Mouse (Mus musculus) hindbrain, embryonic 13.5 days (tissue): ENCODE measurements around the gene Il4i1. TPM values are rescaled to one million over a fixed set of nuclear protein-coding genes. Genes with fewer than 3 reads are reported as not detected.

Experiments
- ATAC-seq: fragments of 200-750 bp; cut with Nextera tagmentation; 2 replicates; pipeline ENCODE4 v1.8.0; 2017; ENCODE audit warnings: moderate TSS enrichment; ENCODE audit not compliant: low FRiP score
- H3K27ac ChIP-seq: fragments of 300-500 bp; sonication (generic); 2 replicates; pipeline ENCODE4 v1.5.1; 2015; ENCODE audit warnings: inconsistent platforms, mild to moderate bottlenecking, moderate library complexity
- H3K27me3 ChIP-seq: fragments of 300-500 bp; sonication (generic); 2 replicates; pipeline ENCODE4 v1.6.1; 2015; ENCODE audit warnings: mild to moderate bottlenecking, inconsistent platforms
- H3K36me3 ChIP-seq: fragments of 300-500 bp; sonication (generic); 2 replicates; pipeline ENCODE4 v1.6.1; 2015; ENCODE audit warnings: mild to moderate bottlenecking, inconsistent platforms
- H3K4me1 ChIP-seq: fragments of 300-500 bp; sonication (generic); replicated peaks from 2 replicates; pipeline ENCODE4 v1.6.1; 2015; ENCODE audit warnings: inconsistent platforms
- H3K4me2 ChIP-seq: fragments of 300-500 bp; sonication (generic); 2 replicates; pipeline ENCODE4 v1.6.1; 2015; ENCODE audit warnings: inconsistent platforms, mild to moderate bottlenecking, moderate library complexity
- H3K4me3 ChIP-seq: fragments of 300-500 bp; sonication (generic); 2 replicates; pipeline ENCODE4 v1.5.1; 2015; ENCODE audit warnings: mild to moderate bottlenecking, inconsistent platforms
- H3K9ac ChIP-seq: fragments of 300-500 bp; sonication (generic); 2 replicates; pipeline ENCODE4 v1.6.1; 2015; ENCODE audit warnings: mild to moderate bottlenecking, inconsistent platforms
- H3K9me3 ChIP-seq: fragments of 300-500 bp; sonication (generic); 2 replicates; pipeline ENCODE4 v1.6.1; 2016; ENCODE audit warnings: inconsistent platforms
- WGBS: fragments of 180-500 bp; shearing (Covaris S2); methylation state at CpG from one replicate; pipeline ENCODE4 v1.1.7; 2015; 5-methylcytosine and 5-hydroxymethylcytosine counted together
- polyA plus RNA-seq: library from polyadenylated mRNA; unstranded; fragments of >200 nt; fragmentation: Nextera tagmentation; extraction: Ambion mirVana; gene quantifications from 2 replicates; pipeline ENCODE4 v1.2.1, GENCODE M21; 2015

The Il4i1 gene
- polyA plus RNA-seq, 1 experiment from 2014 or later: 1.6 TPM

DNA sequence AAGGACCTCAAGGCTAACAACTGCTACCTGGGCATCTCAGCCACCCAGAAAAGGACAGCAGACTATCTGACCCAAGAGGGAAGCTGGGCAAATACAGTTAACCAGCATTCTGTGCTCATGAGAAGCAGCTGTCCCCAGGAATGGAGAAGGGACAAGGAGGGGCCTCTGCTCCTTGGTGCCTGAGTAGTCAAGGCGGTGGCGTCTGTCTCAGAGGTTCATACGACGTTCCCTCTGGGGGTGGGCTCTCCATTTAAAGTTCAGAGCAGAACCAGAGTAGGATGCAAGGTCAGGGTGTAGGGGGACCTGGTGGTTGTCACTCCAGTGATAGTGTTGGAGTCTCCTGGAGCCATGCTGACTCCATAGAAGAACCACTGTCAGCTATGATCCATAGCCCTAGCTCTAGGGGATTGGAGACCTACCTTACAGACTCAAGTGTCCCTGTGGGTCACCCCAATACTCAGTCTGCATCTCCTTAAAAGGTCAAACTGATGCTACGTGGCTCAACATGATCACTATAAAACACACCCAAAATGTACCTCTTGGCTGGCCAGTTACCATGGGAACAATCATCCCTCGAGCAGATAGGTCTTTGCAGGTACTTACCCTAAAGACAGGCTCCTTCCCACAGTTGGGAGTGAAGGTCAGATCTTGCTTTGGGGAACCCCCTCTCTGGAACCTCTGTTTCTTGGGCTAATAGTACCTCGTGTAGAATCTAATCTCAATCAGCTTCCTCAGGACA, 5.2 kb upstream of the Il4i1 start:
- no peak overlapping the region for H3K4me3 ChIP-seq
- H3K36me3 ChIP-seq: peaks cover 10% of the 10 kb centered on the region; the same call in 1 of the 2 replicates

DNA sequence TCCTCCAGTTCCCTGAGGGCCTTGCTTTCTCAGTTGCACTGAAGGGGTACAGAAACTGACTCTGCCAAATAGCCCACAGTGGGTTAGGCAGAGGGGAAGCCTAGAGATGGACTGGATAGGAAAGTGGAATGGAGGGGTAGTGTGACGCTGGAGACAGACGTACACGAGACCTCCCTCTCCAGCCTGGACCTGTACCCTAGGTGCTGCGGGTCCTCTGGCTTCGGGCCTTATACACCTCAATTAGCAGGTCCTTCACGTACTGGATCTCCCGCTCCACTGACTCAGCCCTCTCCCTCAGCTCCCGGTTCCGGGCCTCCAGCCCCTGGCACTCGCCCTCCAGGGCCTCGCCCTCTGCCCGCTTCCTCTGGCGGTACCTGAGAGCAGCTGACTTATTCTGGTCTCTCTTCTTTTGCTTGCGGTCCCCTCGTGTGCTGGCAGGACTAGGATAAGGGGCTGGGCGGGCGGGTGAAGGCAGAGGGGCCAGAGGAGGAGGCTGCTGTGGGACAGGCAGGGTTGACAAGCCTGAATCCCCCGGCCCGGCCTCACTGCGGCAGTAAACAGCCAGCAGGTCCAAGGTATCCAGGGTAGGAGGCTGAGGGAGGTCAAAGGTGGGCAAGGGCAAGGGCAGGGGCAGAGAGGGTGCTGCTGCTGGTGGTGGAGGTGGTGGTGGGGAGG, 3.4 kb upstream of the Il4i1 start:
- Histone ChIP-seq H3K27ac (no peak overlapping the region), H3K9ac (no peak overlapping the region), H3K36me3 (peaks cover 10% of the 10 kb centered on the region; the same call in 1 of the 2 replicates), H3K4me3 (no peak overlapping the region), H3K4me2 (no peak overlapping the region), H3K9me3 (no peaks in the 10 kb centered on the region), H3K27me3 (no peaks in the 10 kb centered on the region), H3K4me1 (peaks cover 18% of the 10 kb centered on the region)
- WGBS: 90% methylated on average over 19 of the region's 20 CpGs
- ATAC-seq: no peak

More for the DNA sequence above, 5.2 kb upstream of the Il4i1 start:
- H3K27ac ChIP-seq: no peak overlapping the region
- ATAC-seq: no peak
- no peak overlapping the region for H3K9ac ChIP-seq
- H3K4me1 ChIP-seq: peaks cover 8% of the 10 kb centered on the region
- H3K4me2 ChIP-seq: no peak overlapping the region
- H3K9me3 ChIP-seq: no peaks in the 10 kb centered on the region
- WGBS: 95% methylated on average over 7 of the region's 7 CpGs
- 0 out of 2 replicates have a peak, but pooled peaks cover 2% of the 10 kb centered on the region for H3K27me3 ChIP-seq

- Histone ChIP-seq H3K27me3 (no peaks in the 10 kb centered on the region), H3K36me3 (peaks cover 10% of the 10 kb centered on the region; the same call in 1 of the 2 replicates), H3K9ac (no peak overlapping the region), H3K4me1 (peaks cover 30% of the 10 kb centered on the region), H3K4me3 (no peak overlapping the region), H3K27ac (no peak overlapping the region), H3K4me2 (no peak overlapping the region), H3K9me3 (no peaks in the 10 kb centered on the region)
- no peak for ATAC-seq
- WGBS: 92% methylated on average over 3 of the region's 3 CpGs
Observed at GRCm38 (mm10) chr7:44813985-44814384, 2.2 kb upstream of the Il4i1 start.

GRCm38 (mm10) chr7:44814423-44814822, 1.8 kb upstream of the Il4i1 start:
- no peak overlapping the region for H3K9ac ChIP-seq
- WGBS: 86% methylated on average over 4 of the region's 4 CpGs

DNA sequence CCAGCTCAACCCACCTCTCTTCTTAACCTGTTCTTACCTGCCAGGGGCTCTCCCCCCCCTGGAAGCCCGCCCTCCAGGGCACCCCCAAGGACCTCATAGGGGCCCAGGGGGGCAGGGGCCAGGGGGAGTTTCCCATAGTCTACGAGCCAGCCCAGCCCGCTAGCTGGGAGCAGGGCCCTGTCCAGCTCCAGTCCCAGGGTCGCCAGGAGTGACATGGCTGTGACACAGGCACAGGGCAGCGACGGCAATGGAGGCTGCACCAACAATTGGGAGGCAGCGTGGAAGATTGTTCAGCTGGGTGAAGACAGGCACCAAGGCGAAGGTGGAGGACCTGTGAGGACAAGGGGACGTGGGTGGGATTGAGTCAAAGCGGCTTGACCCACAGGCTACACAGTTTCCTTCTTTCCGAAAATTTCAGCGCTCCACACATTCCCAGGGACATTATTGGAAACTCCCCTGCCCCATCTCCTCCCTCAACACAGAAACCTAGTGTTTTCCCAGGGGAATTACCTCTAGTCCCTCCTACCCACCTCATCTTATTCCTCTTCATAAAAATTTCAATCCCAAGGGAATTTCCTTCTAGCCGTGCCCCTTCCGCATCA, 1.1 kb upstream of the Il4i1 start:
- Histone ChIP-seq H3K36me3 (peaks cover 10% of the 10 kb centered on the region; the same call in 1 of the 2 replicates), H3K4me3 (peak overlapping the region; percentile 84), H3K4me2 (peak overlapping the region; percentile 83), H3K27me3 (no peaks in the 10 kb centered on the region), H3K9me3 (no peaks in the 10 kb centered on the region), H3K9ac (peak overlapping the region; percentile 40; the same call in 1 of the 2 replicates), H3K4me1 (peaks cover 41% of the 10 kb centered on the region), H3K27ac (peak overlapping the region; percentile 94)
- peak; percentile 5; the same call in 1 of the 2 replicates for ATAC-seq
- 22% methylated on average over 14 of the region's 14 CpGs for WGBS

More at GRCm38 (mm10) chr7:44814423-44814822, 1.8 kb upstream of the Il4i1 start:
- no peaks in the 10 kb centered on the region for H3K27me3 ChIP-seq
- no peak overlapping the region for H3K4me3 ChIP-seq
- H3K4me1 ChIP-seq: peaks cover 34% of the 10 kb centered on the region
- no peaks in the 10 kb centered on the region for H3K9me3 ChIP-seq
- no peak overlapping the region for H3K27ac ChIP-seq
- peaks cover 10% of the 10 kb centered on the region; the same call in 1 of the 2 replicates for H3K36me3 ChIP-seq
- ATAC-seq: no peak
- no peak overlapping the region for H3K4me2 ChIP-seq

DNA sequence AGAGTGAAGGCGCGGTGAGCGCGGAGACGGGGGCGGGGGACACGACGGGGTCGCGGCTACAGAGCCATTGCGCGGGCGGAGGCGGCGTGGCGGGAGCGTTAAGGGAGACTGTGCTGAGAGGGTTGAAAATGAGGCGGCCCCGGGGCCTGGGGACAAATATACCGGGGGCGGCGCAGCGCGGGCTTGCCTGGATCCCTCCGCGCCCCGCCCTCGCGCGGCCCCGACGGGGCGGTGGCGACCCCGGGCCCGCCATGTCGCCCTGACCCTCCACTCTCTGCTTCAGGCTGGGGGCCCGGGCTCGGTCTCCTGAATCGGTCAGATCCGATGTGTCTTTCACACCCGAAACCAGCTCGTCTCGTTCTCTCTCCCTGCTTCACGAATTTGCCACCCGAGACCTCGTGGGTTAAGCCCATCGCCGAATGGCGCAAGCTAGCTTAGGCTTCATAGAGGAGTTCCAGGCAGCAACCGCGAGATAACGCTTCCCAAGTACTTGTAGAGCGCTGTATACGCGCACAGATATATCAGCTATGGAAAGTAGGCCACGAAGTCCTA, 359 bp downstream of the Il4i1 start, which contains the start of gene Atf5:
Atf5 (minus strand) TSS at position 189 of the 552 bp plus-strand sequence.
- Histone ChIP-seq H3K27me3 (no peaks in the 10 kb centered on the region), H3K4me1 (peaks cover 48% of the 10 kb centered on the region), H3K4me3 (peak within 1 kb of the TSS; percentile 84), H3K9ac (peak within 1 kb of the TSS; percentile 93), H3K4me2 (peak within 1 kb of the TSS; percentile 83), H3K36me3 (0 out of 2 replicates have a peak, but pooled peaks cover 5% of the 10 kb centered on the region), H3K9me3 (no peaks in the 10 kb centered on the region), H3K27ac (peak within 1 kb of the TSS; percentile 94)
- ATAC-seq: peak; percentile 2; the same call in 1 of the 2 replicates
- WGBS: under 1% methylated on average over 55 of the region's 57 CpGs

DNA sequence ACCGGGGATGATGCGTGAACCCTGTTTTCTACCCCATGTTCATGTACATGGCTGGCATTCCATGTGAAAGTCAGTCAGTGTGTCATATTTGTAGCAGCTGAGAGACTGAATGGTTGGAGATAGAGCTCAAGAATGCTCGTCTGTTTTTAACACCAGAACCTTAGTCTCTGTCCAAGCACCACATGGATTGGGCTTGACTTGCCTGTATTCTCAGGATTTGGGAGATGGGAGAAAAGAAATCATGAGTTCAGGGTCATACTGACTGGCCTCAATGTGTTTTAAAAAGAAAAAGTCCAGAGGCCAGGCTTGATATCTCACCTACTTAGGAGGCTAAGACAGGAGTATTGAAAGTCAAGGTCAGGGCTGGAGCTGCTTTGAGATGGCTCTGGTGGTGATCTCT, 1.3 kb downstream of the Il4i1 start:
- no peaks in the 10 kb centered on the region for H3K36me3 ChIP-seq
- H3K27me3 ChIP-seq: no peaks in the 10 kb centered on the region
- H3K27ac ChIP-seq: no peak overlapping the region
- no peaks in the 10 kb centered on the region for H3K9me3 ChIP-seq
- peak overlapping the region; percentile 83 for H3K4me2 ChIP-seq
- H3K4me3 ChIP-seq: peak overlapping the region; percentile 84
- 33% methylated on average over 3 of the region's 3 CpGs for WGBS
- no peak for ATAC-seq
- peaks cover 50% of the 10 kb centered on the region for H3K4me1 ChIP-seq
- peak overlapping the region; percentile 93 for H3K9ac ChIP-seq

DNA sequence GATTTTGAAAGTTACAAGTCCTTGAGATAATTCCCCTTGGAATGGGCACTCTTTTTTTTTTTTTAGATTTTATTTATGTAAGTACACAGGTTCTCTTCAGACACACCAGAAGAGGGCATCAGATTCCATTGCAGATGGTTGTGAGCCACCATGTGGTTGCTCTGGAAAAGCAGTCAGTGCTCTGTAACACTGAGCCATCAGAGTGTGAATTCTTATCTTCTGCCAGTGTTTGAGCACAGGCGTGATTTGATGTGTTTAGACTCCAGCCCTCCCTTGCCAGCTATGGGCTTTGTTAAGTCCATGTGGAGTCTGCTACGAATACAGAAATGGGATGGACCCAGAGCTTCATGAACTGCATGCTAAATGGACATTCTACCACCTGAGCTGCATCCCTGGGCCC, 2.0 kb downstream of the Il4i1 start:
- Histone ChIP-seq H3K4me3 (peak overlapping the region; percentile 84; the same call in 1 of the 2 replicates), H3K4me1 (peaks cover 50% of the 10 kb centered on the region), H3K36me3 (no peaks in the 10 kb centered on the region), H3K4me2 (peak overlapping the region; percentile 83), H3K27me3 (no peaks in the 10 kb centered on the region), H3K9me3 (no peaks in the 10 kb centered on the region), H3K27ac (no peak overlapping the region), H3K9ac (no peak overlapping the region)
- WGBS: 40% methylated on average over 2 of the region's 2 CpGs
- no peak for ATAC-seq

DNA sequence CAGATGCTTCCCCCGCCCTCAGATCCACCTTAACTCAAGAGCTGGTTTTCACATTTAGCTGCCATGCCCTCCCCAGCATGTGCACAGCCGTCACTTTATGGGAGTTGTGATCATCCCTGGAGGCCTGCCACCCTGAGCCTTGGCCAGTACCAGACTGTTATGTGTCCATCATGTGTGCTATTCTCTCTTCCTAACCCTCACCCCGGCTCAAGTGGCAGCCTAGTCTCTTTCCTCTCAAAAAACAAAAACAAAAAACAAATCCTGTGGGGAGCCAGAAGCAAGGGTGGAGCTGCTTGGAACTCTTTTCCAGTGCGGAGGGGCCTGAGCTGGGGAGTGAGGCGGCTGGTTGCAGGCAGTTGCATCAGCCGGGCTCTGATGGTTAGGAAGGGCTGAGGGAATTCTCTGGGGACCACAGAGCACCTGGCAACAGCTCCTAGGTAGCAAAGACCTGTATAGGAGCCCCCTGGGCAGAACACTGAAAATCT, 2.6 kb downstream of the Il4i1 start:
- 0 out of 2 replicates have a peak overlapping the region, but pooled peaks have one; percentile 10 for H3K27ac ChIP-seq

GRCm38 (mm10) chr7:44819391-44819790, 3.2 kb downstream of the Il4i1 start:
- WGBS: 89% methylated on average over 2 of the region's 2 CpGs
- H3K4me1 ChIP-seq: peaks cover 52% of the 10 kb centered on the region
- no peaks in the 10 kb centered on the region for H3K9me3 ChIP-seq
- H3K27me3 ChIP-seq: no peaks in the 10 kb centered on the region
- H3K36me3 ChIP-seq: no peaks in the 10 kb centered on the region
- H3K9ac ChIP-seq: peak overlapping the region; percentile 53
- H3K4me3 ChIP-seq: no peak overlapping the region
- H3K4me2 ChIP-seq: peak overlapping the region; percentile 83
- 0 out of 2 replicates have a peak overlapping the region, but pooled peaks have one; percentile 10 for H3K27ac ChIP-seq
- ATAC-seq: no peak

More for the DNA sequence above, 2.6 kb downstream of the Il4i1 start:
- WGBS: 39% methylated on average over 6 of the region's 6 CpGs
- H3K9me3 ChIP-seq: no peaks in the 10 kb centered on the region
- H3K4me3 ChIP-seq: peak overlapping the region; percentile 10; the same call in 1 of the 2 replicates
- H3K4me2 ChIP-seq: peak overlapping the region; percentile 83
- peaks cover 50% of the 10 kb centered on the region for H3K4me1 ChIP-seq
- ATAC-seq: no peak
- H3K36me3 ChIP-seq: no peaks in the 10 kb centered on the region
- H3K9ac ChIP-seq: peak overlapping the region; percentile 53
- H3K27me3 ChIP-seq: no peaks in the 10 kb centered on the region

GRCm38 (mm10) chr7:44819863-44820262, 3.7 kb downstream of the Il4i1 start:
- Histone ChIP-seq H3K36me3 (no peaks in the 10 kb centered on the region), H3K9me3 (no peaks in the 10 kb centered on the region), H3K27me3 (no peaks in the 10 kb centered on the region), H3K9ac (peak overlapping the region; percentile 46; the same call in 1 of the 2 replicates), H3K4me3 (no peak overlapping the region), H3K4me1 (peaks cover 54% of the 10 kb centered on the region), H3K27ac (no peak overlapping the region), H3K4me2 (no peak overlapping the region)
- no peak for ATAC-seq
- 71% methylated on average over 5 of the region's 5 CpGs for WGBS
